Comparison of ENCODE assay signal across 9 mouse cellular contexts in the genomic region with DNA sequence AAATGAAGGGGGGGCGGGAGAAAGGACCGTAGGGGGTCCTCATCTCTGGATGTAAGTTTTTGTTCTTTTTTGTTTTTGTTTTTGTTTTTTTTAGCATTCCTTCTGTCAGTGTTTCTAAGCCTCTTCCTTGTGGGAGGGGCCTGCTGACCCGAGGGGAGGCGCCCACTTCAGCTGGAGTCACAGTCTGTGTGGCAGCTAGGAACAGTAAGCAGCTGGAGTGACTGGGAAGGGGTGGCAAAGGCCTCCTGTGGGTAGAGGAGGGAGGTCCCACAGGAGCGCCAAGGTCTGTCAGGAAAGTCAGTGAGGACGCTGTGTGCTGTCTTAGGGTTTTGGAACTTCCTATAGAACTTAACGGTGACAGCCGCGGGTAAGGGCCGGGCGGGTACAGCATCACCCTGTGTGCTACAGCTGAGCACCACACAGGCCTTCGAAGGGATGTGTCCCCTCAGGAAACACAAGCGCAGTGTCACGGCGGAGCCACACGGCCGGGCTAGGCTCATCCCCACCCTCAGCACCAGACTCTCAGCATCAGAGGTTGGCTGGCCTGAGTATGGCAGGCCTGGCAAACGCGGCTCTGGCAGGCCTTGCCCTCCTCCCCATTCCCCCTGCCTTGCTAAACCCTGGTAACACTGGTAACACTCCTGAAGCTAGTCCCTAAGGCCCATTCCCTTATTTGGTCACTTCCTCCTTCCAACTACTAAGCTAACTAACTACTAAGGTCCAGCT. TPM values are rescaled to one million over a fixed set of nuclear protein-coding genes. Genes with fewer than 3 reads are reported as not detected.
DNase-seq lines count a peak whose midpoint lies in the region; ATAC-seq lines count a peak whose summit lies in the region.
"Had no signal": no experiment of that assay in that cellular context is flagged by ENCODE, and none has a peak within 500 bp of the region (broad histone marks: within the 10 kb centered on the region; RNA-seq: fewer than 3 reads in every experiment).

No protein-coding gene starts in this region.

- no peaks in the 10 kb centered on the region for H3K27me3 ChIP-seq in heart, embryonic 10.5 days (ENCODE audit: insufficient read depth, poor library complexity, severe bottlenecking)
- no peaks in the 10 kb centered on the region for H3K27me3 ChIP-seq in lung, embryonic 16.5 days (ENCODE audit: control insufficient read depth, insufficient read depth, low read depth, low read length)
- H3K27me3 ChIP-seq in midbrain, embryonic 15.5 days (replicated peaks), result no peaks in the 10 kb centered on the region

- 0 out of 2 replicates have a peak overlapping the region, but pooled peaks have one; percentile 10 for H3K4me2 ChIP-seq in lung, embryonic 16.5 days (ENCODE audit: low read depth, low read length)
- no peak overlapping the region for H3K4me2 ChIP-seq in midbrain, embryonic 15.5 days

- no peaks in the 10 kb centered on the region for H3K9me3 ChIP-seq in heart, embryonic 10.5 days
- no peaks in the 10 kb centered on the region for H3K9me3 ChIP-seq in lung, embryonic 16.5 days (ENCODE audit: control insufficient read depth, low read length)
- no peaks in the 10 kb centered on the region for H3K9me3 ChIP-seq in midbrain, embryonic 15.5 days

- H3K27ac ChIP-seq in heart, embryonic 10.5 days, result peak overlapping the region; percentile 86
- peak overlapping the region; percentile 80 for H3K27ac ChIP-seq in lung, embryonic 16.5 days (ENCODE audit: low read length)
- H3K27ac ChIP-seq in midbrain, embryonic 15.5 days, result no peak overlapping the region

- peaks cover 62% of the 10 kb centered on the region for H3K4me1 ChIP-seq in heart, embryonic 10.5 days
- H3K4me1 ChIP-seq in lung, embryonic 16.5 days (replicated peaks; ENCODE audit: control insufficient read depth, insufficient read depth, low read length), result peaks cover 45% of the 10 kb centered on the region
- peaks cover 11% of the 10 kb centered on the region for H3K4me1 ChIP-seq in midbrain, embryonic 15.5 days

- WGBS in heart, embryonic 10.5 days, result 65% methylated on average over 19 of the region's 19 CpGs
- 62% methylated on average over 19 of the region's 19 CpGs for WGBS in lung, embryonic 16.5 days
- WGBS in midbrain, embryonic 15.5 days, result 81% methylated on average over 19 of the region's 19 CpGs

- peak overlapping the region; percentile 35 for H3K9ac ChIP-seq in lung, embryonic 16.5 days (ENCODE audit: low read length)
- H3K9ac ChIP-seq in midbrain, embryonic 15.5 days, result no peak overlapping the region

- peak; percentile 76 for ATAC-seq in lung, embryonic 16.5 days (ENCODE audit: low read depth)
- peak; percentile 42; the same call in 1 of the 2 replicates for ATAC-seq in granulocyte monocyte progenitor cell, adult 5-6 weeks (replicated peaks; ENCODE audit: poor library complexity, severe bottlenecking)
- ATAC-seq in midbrain, embryonic 15.5 days (replicated peaks), result peak; percentile 50; the same call in 1 of the 2 replicates

- no peaks in the 10 kb centered on the region for H3K36me3 ChIP-seq in heart, embryonic 10.5 days
- no peaks in the 10 kb centered on the region for H3K36me3 ChIP-seq in lung, embryonic 16.5 days (ENCODE audit: control insufficient read depth, insufficient read depth, low read length)
- H3K36me3 ChIP-seq in midbrain, embryonic 15.5 days (replicated peaks), result no peaks in the 10 kb centered on the region

- no peak overlapping the region for H3K4me3 ChIP-seq in heart, embryonic 10.5 days
- H3K4me3 ChIP-seq in lung, embryonic 16.5 days (ENCODE audit: low read length), result no peak overlapping the region
- no peak overlapping the region for H3K4me3 ChIP-seq in midbrain, embryonic 15.5 days

- DNase-seq in heart, embryonic 10.5 days (ENCODE audit: low spot score), result no peak
- DNase-seq in heart, adult 18-20 months, result no peak
- DNase-seq in lung, postnatal 14 days, result no peak
- DNase-seq in urinary bladder, postnatal 4 days (ENCODE audit: low spot score in 2 of 2), result no peak
- no peak for DNase-seq in adrenal gland, postnatal 36 days

RNA-seq across cellular contexts. Expression of gene Kcne1, which starts 52.9 kb away (rescaled TPM):
- polyA plus RNA-seq in heart, embryonic 10.5 days (2016; fragmentation: Nextera tagmentation; extraction: Ambion mirVana), result 21.3 and 54.9 TPM in 2 replicates
- total RNA-seq in heart, adult 18-20 months (2021), result 1 to 10 TPM; 7.1 to 7.8 TPM
- 0.63 and 1.0 TPM in 2 replicates for polyA plus RNA-seq in lung, embryonic 16.5 days (2015; fragmentation: Nextera tagmentation; extraction: Ambion mirVana)
- not detected in 2 replicates for total RNA-seq in granulocyte monocyte progenitor cell, adult 5-6 weeks (2014; fragmentation: Nextera tagmentation)
- total RNA-seq in granulocyte monocyte progenitor cell, adult 5-6 weeks (2017), result not detected in 2 replicates
- 0.31 TPM in 1 of 2 replicates, not detected in the other for polyA plus RNA-seq in midbrain, embryonic 15.5 days (2015; fragmentation: Nextera tagmentation; extraction: Ambion mirVana)
- not detected for total RNA-seq in adrenal gland, postnatal 36 days (2021)
- polyA plus RNA-seq: small intestine, adult 2 months had no signal

RNA-seq across cellular contexts. Expression of gene Rcan1, which starts 58.5 kb away (rescaled TPM):
- polyA plus RNA-seq in heart, embryonic 10.5 days (2016; fragmentation: Nextera tagmentation; extraction: Ambion mirVana), result 78.8 and 129 TPM in 2 replicates
- total RNA-seq in heart, adult 18-20 months (2021), result 100 to 1,000 TPM in 1 of 2 experiments, 10 to 100 TPM in 1; 95.4 to 129 TPM
- polyA plus RNA-seq in lung, embryonic 16.5 days (2015; fragmentation: Nextera tagmentation; extraction: Ambion mirVana), result 57.7 and 61.2 TPM in 2 replicates
- total RNA-seq in granulocyte monocyte progenitor cell, adult 5-6 weeks (2014; fragmentation: Nextera tagmentation), result 6.3 and 11.5 TPM in 2 replicates
- total RNA-seq in granulocyte monocyte progenitor cell, adult 5-6 weeks (2017), result 7.4 and 8.0 TPM in 2 replicates
- polyA plus RNA-seq in midbrain, embryonic 15.5 days (2015; fragmentation: Nextera tagmentation; extraction: Ambion mirVana), result 82.1 and 82.9 TPM in 2 replicates
- 10 to 100 TPM; 18.3 to 22.5 TPM for total RNA-seq in adrenal gland, postnatal 36 days (2021)

Comparison
In these comparisons a context has a peak if more than half of its experiments do, and no peak if none do; other contexts are left out.
1. RNA of gene Kcne1, which starts 52.9 kb away (total RNA-seq): 7.1 to 7.8 TPM in heart, adult 18-20 months; not detected in granulocyte monocyte progenitor cell, adult 5-6 weeks and not detected in adrenal gland, postnatal 36 days; every median in the first group is over 4 times any median in the second.
2. RNA of gene Rcan1, which starts 58.5 kb away (total RNA-seq): 95.4 to 129 TPM in heart, adult 18-20 months; 18.3 to 22.5 TPM in adrenal gland, postnatal 36 days and 6.3 to 11.5 TPM in granulocyte monocyte progenitor cell, adult 5-6 weeks; every median in the first group is over 4 times any median in the second.
3. Peak in every context shown above with its lines, with median percentiles within 50 percentile points of each other: ATAC-seq.